Mouse (Mus musculus) testis, adult 2 months (tissue): Measurements from ENCODE around the gene Spock1.

Source experiments
- CTCF ChIP-seq: fragments of 200-500 bp; IDR thresholded peaks from 2 replicates; pipeline ENCODE4 v1.5.1; 2012; ENCODE audit warnings: low read depth, mild to moderate bottlenecking, inconsistent platforms, low read length, moderate library complexity; ENCODE audit not compliant: control insufficient read depth, insufficient read depth, insufficient replicate concordance
- POLR2A ChIP-seq: fragments of 200-500 bp; IDR thresholded peaks from 2 replicates; pipeline ENCODE4 v1.6.1; 2012; ENCODE audit warnings: low read depth, mild to moderate bottlenecking, inconsistent platforms, low read length, moderate library complexity; ENCODE audit not compliant: control insufficient read depth

DNA sequence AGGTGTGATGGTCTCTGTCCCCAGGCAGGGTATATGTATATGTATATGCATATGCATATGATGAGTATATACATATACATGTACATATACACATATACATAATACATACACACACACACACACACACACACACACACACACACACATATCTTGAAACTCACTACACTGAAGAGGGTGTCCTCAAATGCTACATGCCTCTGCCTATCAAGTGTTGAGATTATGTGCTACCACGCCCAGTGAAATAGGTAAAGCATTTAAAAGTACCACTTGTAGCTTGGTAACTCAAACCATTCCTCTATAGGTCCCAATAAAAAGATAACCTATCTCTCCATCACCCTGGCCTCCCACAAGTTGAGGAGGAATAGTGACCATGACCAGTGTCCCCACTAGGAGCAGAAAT lies 234.7 kb downstream of the Spock1 start:
- TF ChIP-seq POLR2A (no peak), CTCF (no peak)
